ENCODE assay signal across 1 mouse cellular context in the genomic region with DNA sequence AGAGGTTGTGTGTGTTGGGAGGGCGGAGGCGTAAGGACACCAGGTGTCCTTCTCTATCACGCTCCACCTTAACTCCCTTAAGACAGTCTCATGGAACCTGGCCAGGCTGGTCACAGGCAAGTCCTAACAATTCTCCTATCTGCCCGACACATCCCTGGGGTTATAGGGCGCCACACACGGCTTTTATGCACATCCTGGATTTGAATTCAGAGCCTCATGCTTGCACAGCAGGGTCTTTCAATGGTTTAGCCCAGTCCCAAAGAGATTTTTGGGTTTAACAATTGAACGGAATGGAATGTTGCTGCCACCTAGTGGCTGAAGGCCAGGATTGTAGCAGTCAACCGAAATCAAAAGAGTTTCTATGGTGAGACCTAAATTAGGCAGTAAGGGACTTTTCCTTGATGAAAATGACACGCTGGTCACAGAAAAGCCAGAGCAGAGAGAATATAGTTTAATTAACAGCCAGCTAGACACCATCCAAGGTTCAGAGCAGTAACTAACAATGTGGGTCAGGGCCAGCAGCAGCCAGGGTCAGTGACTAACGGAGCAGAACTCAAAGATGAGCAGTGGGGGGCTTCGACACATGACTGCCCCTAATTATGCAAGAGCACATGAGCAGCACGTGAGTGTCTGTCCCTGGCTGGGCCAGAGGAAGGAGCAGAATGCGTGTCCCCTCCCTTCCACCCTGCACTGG.
TF ChIP-seq lines count a peak whose summit lies in the region.

No protein-coding gene starts in this region.

TF ChIP-seq in MEL, 35 proteins besides CTCF, POLR2A, EP300 and RAD21 (continued from another document):
- no peak for TF ChIP-seq ZMIZ1 (IDR thresholded peaks at IDR 0.05; ENCODE audit: low read depth, low read length)
- TF ChIP-seq CHD1 (IDR thresholded peaks at IDR 0.05; ENCODE audit: low read depth, low read length): 0 out of 2 replicates have a peak, but pooled peaks have one; percentile 65
- 0 out of 2 replicates have a peak, but pooled peaks have one; percentile 17 for TF ChIP-seq RCOR1 (IDR thresholded peaks at IDR 0.05; ENCODE audit: low read depth, low read length)
- TF ChIP-seq TCF12 (IDR thresholded peaks at IDR 0.05; ENCODE audit: low read depth, low read length): 0 out of 2 replicates have a peak, but pooled peaks have one; percentile 23
- TF ChIP-seq MAFK (IDR thresholded peaks at IDR 0.05; ENCODE audit: borderline replicate concordance, low read depth, low read length): no peak
- peak; percentile 28; the same call in 1 of the 2 replicates for TF ChIP-seq HCFC1 (IDR thresholded peaks at IDR 0.05; ENCODE audit: low read depth, low read length)
